Mouse (Mus musculus) myocyte (in vitro differentiated cells): ENCODE data around the gene Akap5. TPM values are rescaled to one million over a fixed set of nuclear protein-coding genes. Genes with fewer than 3 reads are reported as not detected.

Experiments
- H3K27me3 ChIP-seq: one replicate; pipeline ENCODE4 v1.6.1; 2011; ENCODE audit not compliant: control insufficient read depth, insufficient read depth, insufficient read length
- H3K36me3 ChIP-seq: one replicate; pipeline ENCODE4 v1.6.1; 2011; ENCODE audit not compliant: control insufficient read depth, insufficient read depth
- H3K4me2 ChIP-seq: one replicate; pipeline ENCODE4 v1.6.1; 2011; ENCODE audit warnings: low read depth, control low read depth
- H3K4me3 ChIP-seq: one replicate; pipeline ENCODE4 v1.5.1; 2011; ENCODE audit warnings: mild to moderate bottlenecking, control low read depth, moderate library complexity
- H3K79me2 ChIP-seq: one replicate; pipeline ENCODE4 v1.6.1; 2011; ENCODE audit not compliant: control insufficient read depth, insufficient read depth
- H3ac ChIP-seq: one replicate; pipeline ENCODE4 v1.6.1; 2011; ENCODE audit not compliant: control insufficient read depth, insufficient read length
- CEBPB ChIP-seq: IDR thresholded peaks from 2 replicates; pipeline ENCODE4 v1.6.1; 2011; ENCODE audit warnings: mild to moderate bottlenecking, moderate library complexity; ENCODE audit not compliant: poor library complexity, insufficient read depth, severe bottlenecking
- E2F4 ChIP-seq: IDR thresholded peaks from one replicate; pipeline ENCODE4 v1.6.1; 2011; ENCODE audit warnings: mild to moderate bottlenecking, control low read depth, moderate library complexity; ENCODE audit not compliant: insufficient read depth
- MAX ChIP-seq: IDR thresholded peaks from one replicate; pipeline ENCODE4 v1.6.1; 2011; ENCODE audit warnings: low read depth, mild to moderate bottlenecking, control low read depth
- MYOD1 ChIP-seq, 3 experiments: IDR thresholded peaks; one replicate each; pipeline ENCODE4 v1.6.1; 2011; ENCODE audit warnings: control low read depth in 2 of 3, low read depth in 2 of 3, mild to moderate bottlenecking in 2 of 3, moderate library complexity in 1 of 3; ENCODE audit not compliant: insufficient read length in 2 of 3, control insufficient read depth in 1 of 3
- MYOG ChIP-seq, 3 experiments: IDR thresholded peaks; one replicate each; pipeline ENCODE4 v1.6.1; 2011; ENCODE audit warnings: control low read depth in 2 of 3, low read depth in 2 of 3, mild to moderate bottlenecking in 2 of 3; ENCODE audit not compliant: insufficient read length in 2 of 3, control insufficient read depth in 1 of 3, insufficient read depth in 1 of 3
- POLR2A ChIP-seq: IDR thresholded peaks from one replicate; pipeline ENCODE4 v1.6.1; 2011; ENCODE audit warnings: low read depth, mild to moderate bottlenecking, control low read depth, moderate library complexity; ENCODE audit not compliant: insufficient read length
- POLR2AphosphoS2 ChIP-seq: IDR thresholded peaks from one replicate; pipeline ENCODE4 v1.6.1; 2011; ENCODE audit warnings: low read depth, control low read depth; ENCODE audit not compliant: insufficient read length
- REST ChIP-seq: IDR thresholded peaks from one replicate; pipeline ENCODE4 v1.6.1; 2011; ENCODE audit warnings: mild to moderate bottlenecking, control low read depth, moderate library complexity; ENCODE audit not compliant: insufficient read depth, insufficient read length
- SRF ChIP-seq: IDR thresholded peaks from one replicate; pipeline ENCODE4 v1.6.1; 2011; ENCODE audit warnings: low read depth; ENCODE audit not compliant: control insufficient read depth, insufficient read length
- TCF12 ChIP-seq: IDR thresholded peaks from one replicate; pipeline ENCODE4 v1.6.1; 2011; ENCODE audit warnings: mild to moderate bottlenecking, control low read depth; ENCODE audit not compliant: poor library complexity, insufficient read depth, severe bottlenecking
- TCF3 ChIP-seq: IDR thresholded peaks from one replicate; pipeline ENCODE4 v1.6.1; 2011; ENCODE audit warnings: low read depth, control low read depth; ENCODE audit not compliant: insufficient read length
- USF1 ChIP-seq: IDR thresholded peaks from one replicate; pipeline ENCODE4 v1.6.1; 2011; ENCODE audit warnings: low read depth, mild to moderate bottlenecking, control low read depth, moderate library complexity
- polyA plus RNA-seq: library from polyadenylated mRNA; unstranded; fragments of >200 nt; fragmentation: generic; extraction: Trizol; gene quantifications from one replicate; pipeline ENCODE4 v1.2.1, GENCODE M21; 2012; ENCODE audit warnings: missing spikeins

Akap5 gene
- polyA plus RNA-seq, 1 experiment = 0.02 TPM

DNA sequence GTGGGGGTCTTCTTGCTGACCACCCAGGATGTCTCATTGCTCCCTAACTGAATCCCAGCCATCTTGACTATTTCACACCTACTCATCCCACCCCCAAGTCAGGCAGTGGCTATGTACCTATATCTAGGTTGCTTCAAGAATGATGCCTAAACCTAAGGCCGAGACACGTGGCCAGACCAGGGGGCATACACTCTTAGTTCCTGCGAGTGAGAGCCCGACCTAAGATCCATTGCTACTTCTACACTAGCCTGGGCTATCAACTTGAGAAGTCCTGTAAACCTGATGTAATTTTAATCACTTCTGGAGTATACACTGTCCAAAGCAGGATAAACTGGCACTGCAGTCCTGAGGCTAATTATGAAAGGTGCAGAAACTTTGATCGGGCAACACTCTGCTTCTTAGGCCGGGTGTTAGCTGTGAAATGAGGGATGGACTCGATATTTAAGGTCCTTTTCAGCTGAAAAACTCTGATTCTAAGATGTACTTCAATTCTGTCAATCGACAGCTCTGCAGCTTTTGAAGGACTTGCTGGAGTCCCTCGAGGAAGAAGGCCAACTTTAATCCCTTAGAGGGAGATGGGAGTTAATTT, 43.6 kb downstream of the Akap5 start:
- Histone ChIP-seq H3K79me2 (peaks cover 69% of the 10 kb centered on the region), H3K27me3 (no peaks in the 10 kb centered on the region), H3K36me3 (no peaks in the 10 kb centered on the region), H3K4me2 (peak overlapping the region; percentile 86), H3K4me3 (peak overlapping the region; percentile 46), H3ac (peak overlapping the region; percentile 86)
- TF ChIP-seq MAX = no peak
- no peak for TF ChIP-seq REST
- no peak for TF ChIP-seq E2F4
- no peak for TF ChIP-seq TCF3
- no peak for TF ChIP-seq POLR2AphosphoS2
- no peak for TF ChIP-seq MYOD1 (IDR thresholded peaks at IDR 0.05; ENCODE audit: control insufficient read depth in 1 of 3, insufficient read length in 2 of 3, low read depth in 2 of 3)
- TF ChIP-seq POLR2A = no peak
- no peak for TF ChIP-seq USF1
- TF ChIP-seq MYOG (IDR thresholded peaks at IDR 0.05; ENCODE audit: control insufficient read depth in 1 of 3, insufficient read depth in 1 of 3, insufficient read length in 2 of 3, low read depth in 2 of 3) = no peak
- no peak for TF ChIP-seq CEBPB
- TF ChIP-seq TCF12 = no peak

DNA sequence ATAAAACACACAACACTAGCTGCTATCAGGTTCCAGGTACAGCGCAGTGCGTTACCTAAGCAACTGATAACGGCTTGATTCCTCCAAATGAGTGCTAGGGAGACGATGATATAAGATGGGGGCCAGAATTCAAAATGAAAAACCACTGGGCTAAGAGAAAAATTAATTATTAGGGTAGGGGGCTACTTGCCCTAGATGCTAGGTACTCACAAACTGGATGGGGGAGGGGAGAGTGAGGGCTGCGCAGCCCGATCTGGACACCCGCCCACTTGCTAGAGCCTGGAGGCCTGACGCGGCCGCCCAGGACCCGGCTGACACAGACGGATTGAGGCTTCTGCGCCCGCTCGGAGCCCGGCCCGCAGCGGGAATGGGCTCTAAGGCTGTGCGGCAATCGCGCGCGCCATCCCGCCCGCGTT, 44.1 kb downstream of the Akap5 start:
- Histone ChIP-seq H3K4me3 (peak overlapping the region; percentile 46), H3K36me3 (no peaks in the 10 kb centered on the region), H3ac (peak overlapping the region; percentile 86), H3K79me2 (peaks cover 70% of the 10 kb centered on the region), H3K4me2 (peak overlapping the region; percentile 86), H3K27me3 (no peaks in the 10 kb centered on the region)
- no peak for TF ChIP-seq POLR2AphosphoS2

DNA sequence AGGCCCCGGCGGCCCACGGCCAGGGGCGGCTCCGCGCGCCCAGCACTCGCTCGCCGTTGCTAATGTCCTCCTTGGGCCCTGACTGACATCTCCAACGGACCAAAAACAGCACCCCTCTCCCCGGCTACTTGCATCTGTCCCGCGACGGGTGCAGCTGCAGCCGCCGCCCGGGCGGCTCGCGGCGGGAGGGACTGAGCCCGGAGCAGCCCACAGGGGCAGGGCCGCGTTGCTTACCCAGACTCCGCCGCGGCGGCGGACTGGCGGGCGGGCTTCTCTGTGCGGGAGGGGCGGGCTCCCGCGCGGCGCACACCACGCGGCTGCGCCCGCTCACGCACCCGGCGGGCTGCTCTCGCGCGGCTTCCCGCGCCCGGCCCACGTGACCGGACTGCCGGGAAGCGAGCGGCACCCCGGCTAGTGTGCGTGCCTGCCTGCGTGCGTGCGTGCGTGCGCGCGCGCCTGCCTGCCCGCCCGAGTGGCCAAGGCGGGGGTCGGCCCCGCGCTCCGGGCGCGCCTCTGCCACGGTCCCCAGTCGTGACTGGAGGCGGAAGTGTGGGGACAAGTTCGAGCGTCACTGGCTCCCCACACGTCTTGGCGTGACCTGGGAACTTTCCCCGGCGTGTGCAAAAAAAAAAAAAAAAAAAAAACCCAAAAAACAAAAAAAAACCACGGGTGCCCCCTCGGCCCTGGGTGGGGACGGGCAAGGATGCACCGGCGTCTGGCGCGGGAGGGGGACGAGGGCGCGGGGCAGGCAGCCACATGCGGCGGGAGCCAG, 44.7 kb downstream of the Akap5 start, which contains the start of gene Zbtb25:
Zbtb25 (minus strand) TSS at position 397 of the 772 bp plus-strand sequence.
- peaks cover 70% of the 10 kb centered on the region for H3K79me2 ChIP-seq
- H3ac ChIP-seq = peak within 1 kb of the TSS; percentile 86
- H3K36me3 ChIP-seq = no peaks in the 10 kb centered on the region
- TF ChIP-seq MYOG (IDR thresholded peaks at IDR 0.05; ENCODE audit: control insufficient read depth in 1 of 3, insufficient read depth in 1 of 3, insufficient read length in 2 of 3, low read depth in 2 of 3) = peak in 1 of 3 experiments; percentile 33
- TF ChIP-seq USF1 = peak; percentile 76
- TF ChIP-seq TCF3 = no peak
- TF ChIP-seq SRF = no peak
- TF ChIP-seq REST = no peak
- TF ChIP-seq E2F4 = no peak
- TF ChIP-seq POLR2A = peak; percentile 62
- no peak for TF ChIP-seq MAX
- TF ChIP-seq CEBPB = no peak
- peak in 1 of 3 experiments; percentile 52 for TF ChIP-seq MYOD1 (IDR thresholded peaks at IDR 0.05; ENCODE audit: control insufficient read depth in 1 of 3, insufficient read length in 2 of 3, low read depth in 2 of 3)
- TF ChIP-seq POLR2AphosphoS2 = peak; percentile 86
- no peak for TF ChIP-seq TCF12
- peak within 1 kb of the TSS; percentile 86 for H3K4me2 ChIP-seq
- peak within 1 kb of the TSS; percentile 46 for H3K4me3 ChIP-seq
- H3K27me3 ChIP-seq = no peaks in the 10 kb centered on the region

DNA sequence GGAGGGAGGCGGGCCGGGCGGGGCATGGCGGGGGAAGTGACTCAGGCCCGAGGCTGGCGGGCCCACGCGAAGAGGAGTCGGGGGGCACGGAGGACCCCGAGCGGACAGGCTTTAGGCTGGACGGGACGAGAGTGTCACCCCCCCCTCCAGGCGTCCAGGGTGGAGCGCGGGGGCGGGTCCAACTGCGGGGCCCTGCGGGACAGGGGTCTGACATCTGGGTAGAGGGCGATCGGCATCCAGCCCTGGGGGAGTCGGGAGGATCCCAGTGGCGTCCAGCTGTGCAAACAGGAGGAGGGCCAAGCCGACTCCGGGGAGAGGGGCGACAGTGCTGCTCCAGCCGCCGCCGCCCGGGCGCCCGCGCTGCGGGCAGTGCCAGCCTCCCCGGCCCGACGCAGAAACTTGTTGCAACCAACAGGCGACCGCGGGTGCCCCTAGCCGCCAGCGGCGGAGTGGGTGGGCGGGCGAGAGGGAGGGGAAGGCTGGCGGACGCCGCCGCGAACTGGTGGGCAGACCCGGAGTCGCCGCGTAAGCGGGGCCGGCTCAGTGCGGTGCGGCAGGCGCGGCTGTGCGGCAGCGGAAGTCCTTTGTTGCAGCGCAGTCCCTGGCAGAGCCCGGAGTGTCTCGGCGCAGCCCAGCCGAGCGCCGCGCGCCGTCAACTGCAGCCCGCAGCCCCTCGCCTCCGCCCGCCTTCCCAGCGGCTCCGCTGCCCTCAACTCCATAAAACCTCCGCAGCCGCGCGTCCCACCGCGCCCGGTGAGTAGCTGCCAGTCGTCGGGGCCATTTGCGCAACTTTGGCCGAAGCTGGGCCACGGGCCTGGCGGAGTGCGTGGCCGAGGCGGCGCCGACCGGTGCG, 45.5 kb downstream of the Akap5 start, which contains the start of gene Zbtb1:
Zbtb1 (plus strand) TSS at position 289 of the 853 bp plus-strand sequence.
- H3K4me2 ChIP-seq = peak within 1 kb of the TSS; percentile 90
- no peaks in the 10 kb centered on the region for H3K36me3 ChIP-seq
- no peaks in the 10 kb centered on the region for H3K27me3 ChIP-seq
- H3K79me2 ChIP-seq = peaks cover 71% of the 10 kb centered on the region
- no peak for TF ChIP-seq MAX
- TF ChIP-seq POLR2A = peak; percentile 88
- TF ChIP-seq E2F4 = no peak
- no peak for TF ChIP-seq SRF
- TF ChIP-seq MYOD1 (IDR thresholded peaks at IDR 0.05; ENCODE audit: control insufficient read depth in 1 of 3, insufficient read length in 2 of 3, low read depth in 2 of 3) = peak in 1 of 3 experiments; percentile 30
- no peak for TF ChIP-seq TCF12
- no peak for TF ChIP-seq USF1
- no peak for TF ChIP-seq CEBPB
- peak; percentile 80 for TF ChIP-seq POLR2AphosphoS2
- peak in 2 of 3 experiments; percentile 2 to 3 for TF ChIP-seq MYOG (IDR thresholded peaks at IDR 0.05; ENCODE audit: control insufficient read depth in 1 of 3, insufficient read depth in 1 of 3, insufficient read length in 2 of 3, low read depth in 2 of 3)
- no peak for TF ChIP-seq TCF3
- TF ChIP-seq REST = no peak
- peak within 1 kb of the TSS; percentile 86 for H3ac ChIP-seq
- H3K4me3 ChIP-seq = peak within 1 kb of the TSS; percentile 46
